Mouse (Mus musculus): ENCODE data around the gene Bfsp2.

The Bfsp2 gene

DNA sequence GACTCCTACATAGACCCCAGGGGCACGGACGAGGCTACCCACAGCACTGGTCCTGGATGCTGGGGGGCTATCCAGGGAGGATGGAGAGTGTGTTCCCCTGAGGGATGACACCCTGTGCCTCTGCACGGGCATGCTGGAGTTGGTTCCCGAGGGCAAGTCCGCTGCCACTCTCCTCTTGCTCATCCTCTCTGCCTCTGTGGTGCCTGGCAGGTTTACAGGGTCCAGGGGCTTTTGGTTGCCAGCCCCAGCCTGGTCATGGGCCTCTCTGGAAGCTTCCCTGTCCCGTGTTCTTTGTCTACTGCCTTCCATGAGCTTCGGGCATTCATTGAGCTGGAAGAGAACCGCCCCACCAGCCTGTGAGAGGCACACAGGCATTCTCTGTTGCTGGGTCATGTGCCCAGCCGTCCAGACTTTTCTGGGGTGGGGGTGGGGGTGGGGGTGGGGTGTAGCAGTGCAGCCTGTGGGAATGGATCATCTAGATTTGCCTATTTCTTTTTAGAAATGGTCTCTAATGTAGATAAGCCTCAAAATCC, at the start of gene Bfsp2:
Bfsp2 (minus strand) TSS at position 377 of the 533 bp plus-strand sequence.
- peak in 1 of 2 experiments; percentile 46 for DNase-seq

GRCm38 (mm10) chr9:103525041-103525537, 44.9 kb upstream of the Bfsp2 start:
- DNase-seq, result peak; percentile 68 to 73

DNA sequence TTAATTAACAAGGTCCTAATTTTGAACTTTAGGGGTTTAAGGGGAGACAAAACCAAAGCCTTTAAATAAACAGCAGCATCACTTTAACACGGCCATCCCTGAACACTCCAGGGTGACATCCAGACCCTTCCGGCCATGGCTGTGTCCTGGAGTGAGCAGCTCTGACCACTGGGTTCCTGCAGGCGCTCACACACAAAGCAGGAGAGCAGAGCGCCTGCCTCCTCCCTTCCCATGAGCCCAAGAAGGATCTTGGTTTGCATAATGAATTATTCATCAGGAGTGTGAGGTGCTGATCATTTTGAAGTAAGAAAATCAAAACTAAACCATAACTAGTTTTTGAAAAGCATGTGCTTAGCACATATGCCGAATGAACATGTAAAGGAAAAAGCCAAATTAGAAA, 44.4 kb upstream of the Bfsp2 start:
- no peak for DNase-seq

DNA sequence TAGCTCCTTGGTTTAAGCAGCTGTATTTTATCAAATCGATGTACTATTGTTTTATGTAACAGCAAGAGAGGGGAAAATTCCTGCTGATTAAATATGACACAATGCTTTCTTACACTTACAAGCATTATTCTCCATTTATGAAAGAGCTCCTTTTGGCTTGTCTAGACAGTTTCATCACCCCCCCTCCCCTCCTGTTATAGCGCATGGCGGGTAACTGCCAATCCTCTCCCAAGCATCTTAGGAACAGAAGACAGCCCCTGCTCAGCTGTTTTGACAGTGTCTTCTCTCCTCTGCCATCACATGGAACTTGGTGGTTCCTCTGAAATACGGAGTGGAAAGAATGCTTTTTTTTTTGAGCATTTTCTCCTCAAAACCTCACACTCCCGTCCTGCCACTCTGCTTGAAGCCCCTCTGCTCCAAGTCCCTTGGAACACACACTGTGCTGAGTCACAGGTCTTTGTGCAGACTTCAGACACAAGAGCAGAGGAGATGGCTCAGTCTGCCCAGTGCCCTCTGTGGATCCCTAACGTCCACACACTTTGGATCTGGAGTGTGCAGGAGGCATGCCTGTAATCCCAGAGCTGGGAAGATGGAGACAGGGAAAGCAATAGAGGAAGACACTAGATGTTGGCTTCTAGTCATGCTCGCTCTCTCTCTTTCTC, 43.7 kb upstream of the Bfsp2 start:
- DNase-seq, result peak in 1 of 2 experiments; percentile 49

- DNase-seq, result no peak
Observed at GRCm38 (mm10) chr9:103523008-103523407, 42.8 kb upstream of the Bfsp2 start.

GRCm38 (mm10) chr9:103513884-103514283, 33.7 kb upstream of the Bfsp2 start:
- DNase-seq, result no peak

- no peak for DNase-seq
Observed at GRCm38 (mm10) chr9:103512257-103512656, 32.0 kb upstream of the Bfsp2 start.

- DNase-seq, result no peak
Observed at GRCm38 (mm10) chr9:103506968-103507584, 26.9 kb upstream of the Bfsp2 start.

- DNase-seq, result peak; percentile 62 to 76
Observed at GRCm38 (mm10) chr9:103505067-103505466, 24.8 kb upstream of the Bfsp2 start.

GRCm38 (mm10) chr9:103504646-103505045, 24.4 kb upstream of the Bfsp2 start:
- peak in 1 of 2 experiments; percentile 49 for DNase-seq

- no peak for DNase-seq
Observed at GRCm38 (mm10) chr9:103503586-103504298, 23.5 kb upstream of the Bfsp2 start.

DNA sequence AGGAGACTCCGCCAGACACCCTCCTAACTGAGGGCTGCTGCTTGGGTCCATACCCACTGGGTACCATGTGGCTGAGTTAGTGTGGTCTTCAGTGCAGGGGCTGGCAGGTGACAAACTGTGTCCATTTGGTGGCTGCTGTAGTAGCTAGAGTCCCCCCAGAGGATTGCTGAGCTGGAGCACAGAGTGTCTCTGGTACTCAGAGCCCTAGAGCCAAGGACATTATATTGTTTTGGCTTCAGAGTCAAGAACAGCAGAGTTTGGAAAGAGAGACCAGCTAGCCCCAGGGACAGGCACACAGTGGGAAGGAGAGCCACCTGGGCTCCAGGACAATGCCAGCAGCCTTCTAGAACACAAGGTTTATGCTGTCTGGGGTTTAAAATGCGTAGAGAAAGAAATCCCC, 22.4 kb upstream of the Bfsp2 start:
- peak; percentile 36 to 40 for DNase-seq

- DNase-seq, result peak; percentile 72 to 78
Observed at GRCm38 (mm10) chr9:103501861-103502364, 21.7 kb upstream of the Bfsp2 start.

DNA sequence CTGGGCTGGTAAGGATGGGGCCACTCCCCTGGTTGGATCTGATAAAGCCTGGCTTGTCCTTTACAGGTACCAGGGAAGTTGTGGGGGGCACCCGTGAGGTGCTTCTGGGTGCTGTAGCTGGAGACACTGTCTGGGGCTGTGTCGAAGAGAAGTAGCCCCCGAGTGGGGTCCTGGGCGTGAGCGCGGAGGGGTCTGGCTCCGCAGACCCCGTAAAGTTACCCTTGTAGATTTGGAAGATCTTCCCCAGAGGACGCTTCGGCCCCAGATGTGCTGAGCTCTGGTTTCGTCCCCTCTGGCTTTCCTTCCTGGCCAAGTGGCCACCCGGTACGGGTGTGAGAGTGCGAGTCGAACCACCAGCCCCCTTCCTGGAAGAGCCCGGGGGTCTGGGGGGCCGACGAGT, 19.1 kb upstream of the Bfsp2 start:
- DNase-seq, result no peak

DNA sequence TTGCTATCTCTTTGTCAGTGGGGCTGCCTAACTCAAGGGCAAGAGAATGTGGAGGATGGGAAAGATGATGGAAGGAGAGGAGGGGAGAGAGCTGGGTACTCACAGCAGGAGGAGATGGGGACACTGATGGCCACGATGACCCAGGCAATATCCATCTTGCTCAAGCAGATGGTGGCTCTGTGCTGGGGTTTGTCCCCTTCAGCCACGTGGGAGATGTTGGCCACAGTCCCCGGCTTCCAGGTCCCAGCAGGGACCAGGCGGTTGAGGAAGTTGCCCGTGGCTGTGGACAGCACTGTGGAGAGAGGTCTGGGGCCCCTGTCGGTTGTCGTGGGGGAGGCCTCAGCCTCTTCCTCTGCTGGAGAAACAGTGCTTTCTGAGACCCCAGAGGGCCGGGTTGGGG, 18.5 kb upstream of the Bfsp2 start:
- DNase-seq, result peak; percentile 44 to 49

- no peak for DNase-seq
Observed at GRCm38 (mm10) chr9:103495391-103495790, 15.2 kb upstream of the Bfsp2 start.

DNA sequence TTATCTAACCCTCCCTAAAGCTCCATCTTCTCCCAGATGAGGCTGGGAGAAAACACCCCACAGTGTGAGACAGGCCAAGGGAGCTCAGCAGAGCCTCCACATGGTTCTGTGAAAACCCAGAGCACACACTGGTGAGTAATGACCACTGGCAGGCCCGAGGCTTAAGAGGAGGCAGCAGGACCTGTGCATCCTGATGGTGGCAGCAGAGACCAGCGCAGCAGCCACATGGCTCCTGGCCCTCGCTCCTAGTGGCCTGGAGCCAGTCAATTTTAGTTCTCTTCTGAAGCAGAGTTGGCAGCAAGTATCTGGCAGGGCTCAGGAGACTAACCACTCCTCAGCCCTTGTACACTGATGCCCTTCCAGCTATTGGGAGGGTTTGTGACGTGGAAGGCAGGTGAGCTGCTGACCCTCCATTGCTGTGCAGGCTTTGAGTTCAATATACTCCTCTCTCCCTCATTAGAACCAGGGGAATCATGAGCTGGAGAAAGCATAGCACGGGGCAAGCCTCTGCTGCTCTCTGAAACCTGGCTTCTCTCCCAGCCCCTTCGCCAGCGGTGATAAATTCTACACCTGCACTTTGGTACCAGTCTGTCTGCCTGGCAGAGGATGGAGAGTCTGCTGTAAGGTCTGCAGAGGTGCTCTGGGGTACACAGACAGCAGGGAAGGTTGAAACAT, 14.3 kb upstream of the Bfsp2 start:
- DNase-seq, result peak; percentile 95

GRCm38 (mm10) chr9:103491985-103492384, 11.8 kb upstream of the Bfsp2 start:
- DNase-seq, result no peak

DNA sequence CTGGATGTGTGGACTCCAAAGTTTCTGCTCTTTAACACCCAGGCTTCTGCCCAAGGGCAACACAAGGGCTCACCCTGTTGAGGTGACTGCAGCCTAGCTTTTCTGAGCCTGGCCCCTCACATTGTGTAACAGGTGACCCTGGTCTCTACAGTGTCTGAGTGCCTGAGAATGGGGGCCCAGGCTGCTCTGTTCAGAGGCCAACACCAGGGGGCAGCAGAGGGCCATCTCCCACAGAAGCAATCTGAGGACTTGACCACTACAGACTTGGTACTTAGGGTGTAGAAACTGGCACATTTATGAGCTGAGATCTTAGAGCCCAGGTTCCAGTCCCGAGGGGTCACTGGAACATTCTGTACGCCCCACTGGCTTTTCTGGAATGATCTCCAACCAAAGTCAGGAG, 10.2 kb upstream of the Bfsp2 start:
- DNase-seq, result peak; percentile 92 to 94

GRCm38 (mm10) chr9:103489883-103490282, 9.7 kb upstream of the Bfsp2 start:
- no peak for DNase-seq

GRCm38 (mm10) chr9:103489096-103489495, 8.9 kb upstream of the Bfsp2 start:
- no peak for DNase-seq

DNA sequence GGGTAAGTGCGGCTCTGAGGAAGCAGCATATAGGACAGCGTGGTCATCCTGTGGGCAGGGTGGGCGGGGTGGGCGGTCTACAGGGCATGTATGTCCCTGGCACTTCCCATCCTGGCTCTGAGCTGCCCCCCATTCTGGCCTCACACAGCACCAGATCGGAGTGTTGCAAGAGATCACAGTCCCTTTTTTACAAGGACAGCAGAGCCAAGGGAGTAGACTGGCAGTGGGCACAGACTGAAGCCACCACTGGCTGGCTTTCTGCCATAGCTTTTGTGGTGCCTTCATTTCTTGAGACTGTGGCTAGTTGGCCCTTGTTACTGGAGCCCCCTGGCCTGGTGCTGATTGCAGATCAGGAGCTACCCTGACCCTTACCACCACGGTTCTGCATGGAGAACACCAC, 6.0 kb upstream of the Bfsp2 start:
- DNase-seq, result peak in 1 of 2 experiments; percentile 44

DNA sequence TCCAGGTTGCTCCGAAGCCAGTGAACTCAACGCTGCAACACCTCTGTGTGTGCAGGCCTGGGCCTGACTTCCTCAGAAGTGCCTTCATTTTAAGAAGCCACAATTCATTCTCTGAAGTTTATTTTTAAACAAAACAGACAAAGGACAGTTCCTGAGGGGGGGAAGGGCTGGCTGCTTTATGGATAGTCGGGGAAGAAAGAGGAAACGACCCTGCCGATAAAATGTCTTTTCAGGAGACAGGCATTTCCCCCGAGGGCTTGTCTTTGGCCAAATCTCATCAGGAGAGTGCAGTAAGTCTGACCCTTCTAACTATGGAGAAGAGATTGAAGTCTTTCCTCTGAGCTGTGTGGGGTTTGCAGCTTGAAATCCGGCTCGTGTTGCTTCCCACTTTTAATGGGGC, 5.4 kb upstream of the Bfsp2 start:
- no peak for DNase-seq
